Mouse (Mus musculus) bone marrow macrophage, adult 2 months (primary cell): ENCODE data around the gene Crtc1.

ENCODE experiments used
- CTCF ChIP-seq: IDR thresholded peaks from 2 replicates; pipeline ENCODE4 v1.5.1; 2012; ENCODE audit warnings: low read depth, mild to moderate bottlenecking, low read length, moderate library complexity
- POLR2A ChIP-seq: IDR thresholded peaks from 2 replicates; pipeline ENCODE4 v1.6.1; 2012; ENCODE audit warnings: mild to moderate bottlenecking, low read depth, low read length, borderline replicate concordance

GRCm38 (mm10) chr8:70488931-70489470 is 49.6 kb upstream of the Crtc1 start:
- TF ChIP-seq CTCF (no peak), POLR2A (no peak)
